Mouse (Mus musculus) CH12.LX (cell line): ENCODE data around the gene Rassf8. TPM values are rescaled to one million over a fixed set of nuclear protein-coding genes. Genes with fewer than 3 reads are reported as not detected.

Experiments used
- DNase-seq: peaks from one replicate; pipeline ENCODE4 v3.0.0-alpha.2; 2013; ENCODE audit errors: extremely low read depth
- H3K27ac ChIP-seq: 2 replicates; pipeline ENCODE4 v1.5.1; 2012; ENCODE audit warnings: low read depth, mild to moderate bottlenecking, control low read depth, moderate library complexity; ENCODE audit not compliant: insufficient read depth
- H3K27me3 ChIP-seq: replicated peaks from 2 replicates; pipeline ENCODE3; 2012; ENCODE audit warnings: inconsistent platforms
- H3K36me3 ChIP-seq, 2 experiments: replicated peaks in 1 of 2; 2 replicates each; pipeline versions ENCODE3 to v1.6.1; 2012; ENCODE audit warnings: inconsistent platforms in 1 of 2, low read length in 1 of 2, mild to moderate bottlenecking in 1 of 2, mixed read lengths in 1 of 2, moderate library complexity in 1 of 2; ENCODE audit not compliant: control insufficient read depth in 1 of 2, insufficient read depth in 1 of 2
- H3K4me1 ChIP-seq, 2 experiments: 2 replicates each; pipeline ENCODE4 v1.6.1; 2012; ENCODE audit warnings: inconsistent platforms in 1 of 2, moderate library complexity in 1 of 2; ENCODE audit not compliant: insufficient read depth in 2 of 2, control insufficient read depth in 1 of 2
- H3K4me2 ChIP-seq: 2 replicates; pipeline ENCODE4 v1.6.1; 2012; ENCODE audit warnings: low read depth, mild to moderate bottlenecking, control low read depth; ENCODE audit not compliant: poor library complexity, insufficient read depth, severe bottlenecking
- H3K4me3 ChIP-seq, 3 experiments: fragments of 150-350 bp in 1 of 3; sonication (generic) in 1 of 3; replicated peaks in 1 of 3; 2 replicates each; pipeline versions ENCODE3 to v1.5.1; 2011 to 2012; ENCODE audit warnings: low read depth in 2 of 3, low read length in 2 of 3, mild to moderate bottlenecking in 2 of 3, moderate library complexity in 2 of 3, control low read depth in 1 of 3, improper control_type of control experiment in 1 of 3, inconsistent platforms in 1 of 3, mixed read lengths in 1 of 3; ENCODE audit not compliant: poor library complexity in 1 of 3
- H3K79me2 ChIP-seq: replicated peaks from 2 replicates; pipeline ENCODE4 v1.6.1; 2012; ENCODE audit warnings: mild to moderate bottlenecking, moderate library complexity; ENCODE audit not compliant: control insufficient read depth, poor library complexity, insufficient read depth, severe bottlenecking; ENCODE audit errors: extremely low read depth
- H3K9ac ChIP-seq: 2 replicates; pipeline ENCODE4 v1.6.1; 2012; ENCODE audit warnings: low read depth, mild to moderate bottlenecking, control low read depth, moderate library complexity; ENCODE audit not compliant: insufficient read depth
- H3K9me3 ChIP-seq: replicated peaks from 2 replicates; pipeline ENCODE3; 2012; ENCODE audit warnings: low read length, inconsistent platforms, mixed read lengths
- BHLHE40 ChIP-seq: IDR thresholded peaks from 2 replicates; pipeline ENCODE4 v1.6.1; 2011; ENCODE audit warnings: mild to moderate bottlenecking, low read depth, low read length, improper control_type of control experiment
- CHD2 ChIP-seq: IDR thresholded peaks from 2 replicates; pipeline ENCODE4 v1.6.1; 2011; ENCODE audit warnings: low read length, improper control_type of control experiment
- CTCF ChIP-seq, 2 experiments: IDR thresholded peaks in 1 of 2; conservative IDR thresholded peaks in 1 of 2; 2 replicates each; pipeline ENCODE4 v1.5.1; 2011 to 2012; ENCODE audit warnings: low read depth in 2 of 2, low read length in 2 of 2, improper control_type of control experiment in 1 of 2, inconsistent platforms in 1 of 2, mild to moderate bottlenecking in 1 of 2, moderate library complexity in 1 of 2
- E2F4 ChIP-seq: IDR thresholded peaks from 2 replicates; pipeline ENCODE4 v1.6.1; 2011; ENCODE audit warnings: low read depth, low read length, improper control_type of control experiment; ENCODE audit not compliant: insufficient replicate concordance
- ELF1 ChIP-seq: IDR thresholded peaks from 2 replicates; pipeline ENCODE4 v1.6.1; 2014; ENCODE audit warnings: low read depth, mild to moderate bottlenecking, inconsistent platforms, low read length, improper control_type of control experiment
- EP300 ChIP-seq: IDR thresholded peaks from 2 replicates; pipeline ENCODE4 v1.6.1; 2011; ENCODE audit warnings: low read length, improper control_type of control experiment
- ETS1 ChIP-seq: conservative IDR thresholded peaks from 2 replicates; pipeline ENCODE4 v1.6.1; 2012; ENCODE audit warnings: low read depth, mild to moderate bottlenecking, inconsistent platforms, low read length, improper control_type of control experiment, moderate library complexity
- GABPA ChIP-seq: IDR thresholded peaks from 2 replicates; pipeline ENCODE4 v1.6.1; 2012; ENCODE audit warnings: low read depth, low read length, improper control_type of control experiment, inconsistent platforms; ENCODE audit not compliant: insufficient replicate concordance
- HCFC1 ChIP-seq: IDR thresholded peaks from 2 replicates; pipeline ENCODE4 v1.6.1; 2012; ENCODE audit warnings: low read depth, mild to moderate bottlenecking, inconsistent platforms, low read length, improper control_type of control experiment
- IRF4 ChIP-seq: IDR thresholded peaks from 2 replicates; pipeline ENCODE4 v1.6.1; 2014; ENCODE audit warnings: low read depth, mild to moderate bottlenecking, inconsistent platforms, low read length, improper control_type of control experiment
- JUN ChIP-seq: IDR thresholded peaks from 2 replicates; pipeline ENCODE4 v1.6.1; 2011; ENCODE audit warnings: low read depth, mild to moderate bottlenecking, low read length, improper control_type of control experiment, moderate library complexity; ENCODE audit not compliant: insufficient read depth
- JUND ChIP-seq: conservative IDR thresholded peaks from 2 replicates; pipeline ENCODE4 v1.6.1; 2011; ENCODE audit warnings: low read depth, low read length, improper control_type of control experiment
- KAT2A ChIP-seq: IDR thresholded peaks from 2 replicates; pipeline ENCODE4 v1.6.1; 2012; ENCODE audit warnings: low read length, improper control_type of control experiment, inconsistent platforms; ENCODE audit not compliant: insufficient replicate concordance
- MAFK ChIP-seq: IDR thresholded peaks from 2 replicates; pipeline ENCODE4 v1.6.1; 2011; ENCODE audit warnings: low read length, improper control_type of control experiment; ENCODE audit not compliant: insufficient replicate concordance
- MAX ChIP-seq: IDR thresholded peaks from 2 replicates; pipeline ENCODE4 v1.6.1; 2011; ENCODE audit warnings: low read length, improper control_type of control experiment
- MAZ ChIP-seq: IDR thresholded peaks from 2 replicates; pipeline ENCODE4 v1.6.1; 2012; ENCODE audit warnings: low read depth, mild to moderate bottlenecking, inconsistent platforms, low read length, improper control_type of control experiment, moderate library complexity
- MEF2A ChIP-seq: IDR thresholded peaks from 2 replicates; pipeline ENCODE4 v1.6.1; 2014; ENCODE audit warnings: low read depth, mild to moderate bottlenecking, inconsistent platforms, low read length, improper control_type of control experiment, borderline replicate concordance
- MXI1 ChIP-seq: IDR thresholded peaks from 2 replicates; pipeline ENCODE4 v1.6.1; 2011; ENCODE audit warnings: mild to moderate bottlenecking, low read depth, low read length, improper control_type of control experiment
- MYC ChIP-seq: IDR thresholded peaks from 2 replicates; pipeline ENCODE4 v1.6.1; 2011; ENCODE audit warnings: low read depth, mild to moderate bottlenecking, improper control_type of control experiment, low read length
- NELFE ChIP-seq: IDR thresholded peaks from 2 replicates; pipeline ENCODE4 v1.6.1; 2011; ENCODE audit warnings: low read depth, low read length, improper control_type of control experiment
- NRF1 ChIP-seq: IDR thresholded peaks from 2 replicates; pipeline ENCODE4 v1.6.1; 2014; ENCODE audit warnings: low read depth, mild to moderate bottlenecking, inconsistent platforms, low read length, improper control_type of control experiment, moderate library complexity
- POLR2A ChIP-seq: IDR thresholded peaks from 2 replicates; pipeline ENCODE4 v1.6.1; 2011; ENCODE audit warnings: low read depth, mild to moderate bottlenecking, improper control_type of control experiment, low read length
- POLR2AphosphoS2 ChIP-seq: IDR thresholded peaks from 2 replicates; pipeline ENCODE4 v1.6.1; 2011; ENCODE audit warnings: low read depth, low read length, improper control_type of control experiment
- RAD21 ChIP-seq: IDR thresholded peaks from 2 replicates; pipeline ENCODE4 v1.6.1; 2011; ENCODE audit warnings: low read depth, mild to moderate bottlenecking, low read length, improper control_type of control experiment, moderate library complexity
- RCOR1 ChIP-seq: conservative IDR thresholded peaks from 2 replicates; pipeline ENCODE4 v1.6.1; 2012; ENCODE audit warnings: low read depth, mild to moderate bottlenecking, inconsistent platforms, low read length, improper control_type of control experiment
- SIN3A ChIP-seq: IDR thresholded peaks from 2 replicates; pipeline ENCODE4 v1.6.1; 2012; ENCODE audit warnings: low read length, improper control_type of control experiment, inconsistent platforms
- SMC3 ChIP-seq: IDR thresholded peaks from 2 replicates; pipeline ENCODE4 v1.6.1; 2011; ENCODE audit warnings: low read depth, low read length, improper control_type of control experiment
- TBP ChIP-seq: conservative IDR thresholded peaks from 2 replicates; pipeline ENCODE4 v1.6.1; 2011; ENCODE audit warnings: low read depth, low read length, improper control_type of control experiment
- TCF12 ChIP-seq: IDR thresholded peaks from 2 replicates; pipeline ENCODE4 v1.6.1; 2014; ENCODE audit warnings: low read depth, mild to moderate bottlenecking, inconsistent platforms, low read length, improper control_type of control experiment
- UBTF ChIP-seq: IDR thresholded peaks from 2 replicates; pipeline ENCODE4 v1.6.1; 2012; ENCODE audit warnings: low read depth, mild to moderate bottlenecking, inconsistent platforms, low read length, improper control_type of control experiment, moderate library complexity
- USF1 ChIP-seq: IDR thresholded peaks from 2 replicates; pipeline ENCODE4 v1.6.1; 2014; ENCODE audit warnings: low read depth, mild to moderate bottlenecking, inconsistent platforms, low read length, improper control_type of control experiment
- USF2 ChIP-seq: conservative IDR thresholded peaks from 2 replicates; pipeline ENCODE4 v1.6.1; 2011; ENCODE audit warnings: low read depth, low read length, improper control_type of control experiment
- ZKSCAN1 ChIP-seq: IDR thresholded peaks from 2 replicates; pipeline ENCODE4 v1.6.1; 2012; ENCODE audit warnings: low read depth, inconsistent platforms, low read length, improper control_type of control experiment, borderline replicate concordance
- ZMIZ1 ChIP-seq: IDR thresholded peaks from 2 replicates; pipeline ENCODE4 v1.6.1; 2012; ENCODE audit warnings: low read depth, mild to moderate bottlenecking, inconsistent platforms, low read length, improper control_type of control experiment
- ZNF384 ChIP-seq: IDR thresholded peaks from 2 replicates; pipeline ENCODE4 v1.6.1; 2012; ENCODE audit warnings: low read depth, low read length, improper control_type of control experiment, inconsistent platforms
- dilution Hi-C: fragments of 300-500 bp; cut with MboI; formaldehyde crosslinking; loops from 2 replicates; pipeline ENCODE4 v1.14.3; 2020; ENCODE audit warnings: low sequenced_read_pairs; ENCODE audit not compliant: extremely low pct_unique_long_range_greater_than_20kb, extremely low pct_ligation_motif_present
- in situ Hi-C: fragments of 300-500 bp; cut with MboI; formaldehyde crosslinking; loops from 3 replicates; pipeline ENCODE4 v1.14.3; 2019; ENCODE audit warnings: low sequenced_read_pairs, low pct_ligation_motif_present, low pct_unique_long_range_greater_than_20kb, mixed read lengths
- polyA plus RNA-seq: library from polyadenylated mRNA; unstranded; fragments of >175 nt; gene quantifications from 2 replicates; pipeline ENCODE4 v1.2.1, GENCODE M21; 2012; ENCODE audit warnings: low read depth; ENCODE audit not compliant: insufficient read length
- total RNA-seq, 2 experiments: library from RNA; depleted of rRNA; stranded (reverse); fragments of 300-350 nt in 1 of 2; fragments of >200 nt in 1 of 2; gene quantifications; 2 replicates each; pipeline ENCODE4 v1.2.3; 2012 to 2014

Gene Rassf8
- total and polyA plus RNA-seq, 3 experiments = 0.34 to 0.59 (median 0.48) TPM

DNA sequence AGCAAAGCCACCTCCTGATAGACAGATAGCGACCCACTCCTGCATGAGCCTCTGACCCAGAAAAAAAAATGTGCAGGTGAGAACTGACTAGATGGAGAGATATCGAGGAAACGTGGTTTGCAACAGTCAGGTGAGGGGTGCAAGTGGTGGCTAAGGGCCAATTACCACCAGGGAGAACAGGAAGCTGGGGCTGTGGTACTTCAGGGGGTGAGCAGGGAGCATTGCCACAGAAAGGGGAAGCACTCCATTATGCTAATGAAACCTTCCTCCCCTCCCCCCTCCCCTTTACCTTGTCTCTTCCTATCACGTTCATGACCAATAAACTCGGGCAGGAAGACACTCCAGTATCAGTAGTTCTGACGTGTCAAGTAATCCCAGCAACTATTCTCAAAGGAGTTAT lies 88.8 kb downstream of the Rassf8 start:
- Histone ChIP-seq H3K36me3 (peaks cover 0 to 2% of the 10 kb centered on the region in 2 experiments), H3K4me2 (0 out of 2 replicates have a peak overlapping the region, but pooled peaks have one; percentile 5), H3K9me3 (no peaks in the 10 kb centered on the region), H3K4me1 (peaks cover 20 to 37% of the 10 kb centered on the region in 2 experiments), H3K27ac (no peak overlapping the region), H3K27me3 (no peaks in the 10 kb centered on the region), H3K4me3 (no peak overlapping the region), H3K79me2 (no peaks in the 10 kb centered on the region), H3K9ac (no peak overlapping the region)
- in situ Hi-C loops = no loop called here
- no peak for TF ChIP-seq RAD21
- TF ChIP-seq UBTF = no peak
- peak; percentile 56 for TF ChIP-seq ZNF384
- TF ChIP-seq ZMIZ1 = no peak
- TF ChIP-seq POLR2AphosphoS2 = no peak
- peak; percentile 74; the same call in 1 of the 2 replicates for TF ChIP-seq RCOR1
- no peak for TF ChIP-seq ZKSCAN1
- TF ChIP-seq ELF1 = peak; percentile 54
- TF ChIP-seq CHD2 = peak; percentile 87
- TF ChIP-seq JUND = peak; percentile 6; the same call in 1 of the 2 replicates
- TF ChIP-seq MXI1 = no peak
- TF ChIP-seq NRF1 = no peak
- TF ChIP-seq USF1 = no peak
- TF ChIP-seq CTCF (conservative IDR thresholded peaks at IDR 0.05 in 1 of 2, IDR thresholded peaks at IDR 0.05 in 1 of 2; ENCODE audit: low read depth in 2 of 2, low read length in 2 of 2) = no peak
- peak; percentile 53 for TF ChIP-seq TCF12
- TF ChIP-seq GABPA = no peak
- TF ChIP-seq SMC3 = no peak
- TF ChIP-seq EP300 = peak; percentile 85
- TF ChIP-seq JUN = no peak
- no peak for TF ChIP-seq E2F4
- no peak for TF ChIP-seq HCFC1
- peak; percentile 82 for TF ChIP-seq ETS1
- peak; percentile 73 for TF ChIP-seq IRF4
- no peak for TF ChIP-seq NELFE
- peak; percentile 74; the same call in 1 of the 2 replicates for TF ChIP-seq MAZ
- no peak for TF ChIP-seq SIN3A
- no peak for TF ChIP-seq KAT2A
- TF ChIP-seq MYC = peak; percentile 71; the same call in 1 of the 2 replicates
- no peak for TF ChIP-seq TBP
- TF ChIP-seq USF2 = no peak
- TF ChIP-seq MAFK = no peak
- peak; percentile 95 for TF ChIP-seq BHLHE40
- TF ChIP-seq POLR2A = no peak
- TF ChIP-seq MEF2A = no peak; the same call in 1 of the 2 replicates
- TF ChIP-seq MAX = peak; percentile 61; the same call in 1 of the 2 replicates
- dilution Hi-C loops = no loop called here
- DNase-seq = peak; percentile 88
